Mouse (Mus musculus) midbrain, embryonic 13.5 days (tissue): ENCODE measurements at regions not wholly inside any gene's neighbourhood (a gene's known extent, or its start where the extent isn't known, plus 50 kb on each side); places are given as distances from the start of the nearest gene placed in this dataset.

ENCODE experiments used
- ATAC-seq: fragments of 200-750 bp; cut with Nextera tagmentation; 2 replicates; pipeline ENCODE4 v1.8.0; 2017; ENCODE audit warnings: mild to moderate bottlenecking, moderate TSS enrichment, moderate library complexity
- H3K27ac ChIP-seq: fragments of 300-500 bp; sonication (generic); 2 replicates; pipeline ENCODE4 v1.5.1; 2015; ENCODE audit warnings: inconsistent platforms, mild to moderate bottlenecking, moderate library complexity
- H3K27me3 ChIP-seq: fragments of 300-500 bp; sonication (generic); 2 replicates; pipeline ENCODE4 v1.6.1; 2015; ENCODE audit warnings: mild to moderate bottlenecking, inconsistent platforms
- H3K36me3 ChIP-seq: fragments of 300-500 bp; sonication (generic); 2 replicates; pipeline ENCODE4 v1.6.1; 2015; ENCODE audit warnings: mild to moderate bottlenecking, inconsistent platforms
- H3K4me1 ChIP-seq: fragments of 300-500 bp; sonication (generic); replicated peaks from 2 replicates; pipeline ENCODE4 v1.6.1; 2015; ENCODE audit warnings: inconsistent platforms
- H3K4me2 ChIP-seq: fragments of 300-500 bp; sonication (generic); replicated peaks from 2 replicates; pipeline ENCODE4 v1.6.1; 2015; ENCODE audit warnings: moderate library complexity, mild to moderate bottlenecking, inconsistent platforms
- H3K4me3 ChIP-seq: fragments of 300-500 bp; sonication (generic); replicated peaks from 2 replicates; pipeline ENCODE4 v1.5.1; 2015; ENCODE audit warnings: mild to moderate bottlenecking, inconsistent platforms
- H3K9ac ChIP-seq: fragments of 300-500 bp; sonication (generic); replicated peaks from 2 replicates; pipeline ENCODE4 v1.6.1; 2015; ENCODE audit warnings: mild to moderate bottlenecking, inconsistent platforms
- H3K9me3 ChIP-seq: fragments of 300-500 bp; sonication (generic); 2 replicates; pipeline ENCODE4 v1.6.1; 2016; ENCODE audit warnings: mild to moderate bottlenecking, inconsistent platforms
- WGBS: fragments of 180-500 bp; shearing (Covaris S2); methylation state at CpG from one replicate; pipeline ENCODE4 v1.1.7; 2015; 5-methylcytosine and 5-hydroxymethylcytosine counted together

GRCm38 (mm10) chr5:60599460-60600299 is 1208.9 kb upstream of the G6pd2 start:
- Histone ChIP-seq H3K9me3 (no peaks in the 10 kb centered on the region), H3K4me1 (0 out of 2 replicates have a peak, but pooled peaks cover 3% of the 10 kb centered on the region), H3K4me3 (no peak overlapping the region), H3K27me3 (no peaks in the 10 kb centered on the region), H3K4me2 (no peak overlapping the region), H3K36me3 (no peaks in the 10 kb centered on the region), H3K9ac (no peak overlapping the region), H3K27ac (no peak overlapping the region)
- ATAC-seq: peak; percentile 91
- 59% methylated on average over 5 of the region's 5 CpGs for WGBS

- no peak; the same call in 1 of the 2 replicates for ATAC-seq
- WGBS: 49% methylated on average over 5 of the region's 5 CpGs
- no peaks in the 10 kb centered on the region for H3K9me3 ChIP-seq
- no peak overlapping the region for H3K27ac ChIP-seq
- H3K4me2 ChIP-seq: no peak overlapping the region
- no peak overlapping the region for H3K9ac ChIP-seq
- H3K4me3 ChIP-seq: no peak overlapping the region
- H3K4me1 ChIP-seq: 0 out of 2 replicates have a peak, but pooled peaks cover 3% of the 10 kb centered on the region
- no peaks in the 10 kb centered on the region for H3K36me3 ChIP-seq
- no peaks in the 10 kb centered on the region for H3K27me3 ChIP-seq
These were observed 1208.3 kb upstream of the G6pd2 start for GRCm38 (mm10) chr5:60600300-60600648.

GRCm38 (mm10) chr5:60608943-60609614 is 1199.5 kb upstream of the G6pd2 start:
- 35% methylated on average over 4 of the region's 4 CpGs for WGBS
- Histone ChIP-seq H3K27ac (no peak overlapping the region), H3K4me1 (no peaks in the 10 kb centered on the region), H3K4me3 (no peak overlapping the region), H3K36me3 (no peaks in the 10 kb centered on the region), H3K9ac (no peak overlapping the region), H3K27me3 (no peaks in the 10 kb centered on the region), H3K4me2 (no peak overlapping the region), H3K9me3 (no peaks in the 10 kb centered on the region)
- no peak for ATAC-seq
